Mouse (Mus musculus) hindbrain, embryonic 16.5 days (tissue): ENCODE results near the gene Flt3l. TPM values are rescaled to one million over a fixed set of nuclear protein-coding genes. Genes with fewer than 3 reads are reported as not detected.
"Not testable (repeated sequence)": the region's sequence is repeated elsewhere in the genome, so short reads cannot be mapped to it uniquely, and the experiment has no call there.

ENCODE experiments used
- ATAC-seq: fragments of 200-750 bp; cut with Nextera tagmentation; 2 replicates; pipeline ENCODE4 v1.8.0; 2017; ENCODE audit warnings: moderate TSS enrichment, moderate library complexity
- H3K27ac ChIP-seq: fragments of 300-500 bp; sonication (generic); 2 replicates; pipeline ENCODE4 v1.5.1; 2014; ENCODE audit warnings: low read depth, mild to moderate bottlenecking, control low read depth, low read length, moderate library complexity
- H3K27me3 ChIP-seq: fragments of 300-500 bp; sonication (generic); replicated peaks from 2 replicates; pipeline ENCODE4 v1.6.1; 2014; ENCODE audit warnings: low read length; ENCODE audit not compliant: control insufficient read depth, insufficient read depth
- H3K36me3 ChIP-seq: fragments of 300-500 bp; sonication (generic); 2 replicates; pipeline ENCODE4 v1.6.1; 2014; ENCODE audit warnings: mild to moderate bottlenecking, low read length, moderate library complexity, mixed read lengths; ENCODE audit not compliant: control insufficient read depth, insufficient read depth
- H3K4me1 ChIP-seq: fragments of 300-500 bp; sonication (generic); 2 replicates; pipeline ENCODE4 v1.6.1; 2014; ENCODE audit warnings: low read depth, low read length; ENCODE audit not compliant: control insufficient read depth, insufficient read depth
- H3K4me2 ChIP-seq: fragments of 300-500 bp; sonication (generic); 2 replicates; pipeline ENCODE4 v1.6.1; 2014; ENCODE audit warnings: mild to moderate bottlenecking, low read length, control low read depth, moderate library complexity
- H3K4me3 ChIP-seq: fragments of 300-500 bp; sonication (generic); 2 replicates; pipeline ENCODE4 v1.5.1; 2014; ENCODE audit warnings: mild to moderate bottlenecking, low read length, control low read depth, moderate library complexity
- H3K9ac ChIP-seq: fragments of 300-500 bp; sonication (generic); 2 replicates; pipeline ENCODE4 v1.6.1; 2014; ENCODE audit warnings: low read depth, mild to moderate bottlenecking, control low read depth, low read length, moderate library complexity
- H3K9me3 ChIP-seq: fragments of 300-500 bp; sonication (generic); 2 replicates; pipeline ENCODE4 v1.6.1; 2014; ENCODE audit warnings: mild to moderate bottlenecking, low read length, moderate library complexity; ENCODE audit not compliant: control insufficient read depth
- WGBS: fragments of 180-500 bp; shearing (Covaris S2); extraction: QIAGEN DNeasy Blood & Tissue Kit; methylation state at CpG from one replicate; pipeline ENCODE4 v1.1.7; 2014; 5-methylcytosine and 5-hydroxymethylcytosine counted together
- polyA plus RNA-seq: library from polyadenylated mRNA; unstranded; fragments of >200 nt; fragmentation: Nextera tagmentation; extraction: Ambion mirVana; gene quantifications from 2 replicates; pipeline ENCODE4 v1.2.1, GENCODE M21; 2015

The Flt3l gene
- polyA plus RNA-seq, 1 experiment from 2014 or later: 2.8 TPM

DNA sequence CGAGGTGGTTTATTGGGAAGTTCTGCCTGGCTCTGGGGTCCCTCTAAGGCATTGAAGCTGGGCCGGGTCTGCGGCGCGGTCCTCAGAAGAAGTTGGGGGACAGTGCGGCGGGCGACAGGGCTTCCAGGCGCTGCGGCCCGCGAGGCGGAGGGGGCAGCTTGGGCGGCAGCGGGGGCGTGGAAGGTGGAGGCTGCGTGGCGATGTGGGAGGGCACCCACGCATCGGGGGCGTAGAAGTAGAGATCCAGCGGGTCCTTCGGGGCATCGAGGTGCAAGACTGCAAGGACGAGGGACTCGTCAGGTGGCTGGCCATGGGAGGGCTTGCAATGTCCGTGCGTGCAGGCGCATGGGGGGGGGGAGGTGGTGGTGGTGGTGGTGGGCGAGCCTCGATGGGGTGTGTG is 40.1 kb upstream of the Flt3l start:
- ATAC-seq: no peak
- H3K27ac ChIP-seq: no peak overlapping the region
- peaks cover 74% of the 10 kb centered on the region for H3K27me3 ChIP-seq
- peak overlapping the region; percentile 47 for H3K4me2 ChIP-seq
- no peaks in the 10 kb centered on the region for H3K9me3 ChIP-seq
- H3K36me3 ChIP-seq: no peaks in the 10 kb centered on the region
- 2% methylated on average over 31 of the region's 31 CpGs for WGBS
- peaks cover 9% of the 10 kb centered on the region for H3K4me1 ChIP-seq
- H3K4me3 ChIP-seq: peak overlapping the region; percentile 26
- no peak overlapping the region; the same call in 1 of the 2 replicates for H3K9ac ChIP-seq

DNA sequence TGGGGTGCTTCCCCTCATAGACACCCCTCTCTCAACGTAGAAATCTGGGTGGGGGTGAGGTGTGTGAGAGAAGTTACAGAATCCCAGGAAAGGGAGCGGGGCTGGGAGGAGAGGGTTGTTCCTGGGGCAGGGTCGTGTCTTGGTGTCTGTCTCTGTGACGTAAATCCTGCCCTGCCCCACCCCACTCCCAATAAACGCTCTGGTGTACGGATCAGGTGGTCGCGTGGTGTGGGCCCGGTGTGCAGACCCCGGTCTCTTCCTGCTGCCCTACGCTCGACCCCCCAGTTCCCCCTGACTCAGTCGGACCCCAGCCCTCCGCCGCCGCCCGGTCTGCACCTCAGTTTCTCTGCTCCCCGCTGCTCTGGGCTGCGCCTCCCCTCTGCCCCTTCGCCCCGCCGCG is 39.7 kb upstream of the Flt3l start:
- Histone ChIP-seq H3K9me3 (no peaks in the 10 kb centered on the region), H3K9ac (no peak overlapping the region), H3K4me1 (peaks cover 7% of the 10 kb centered on the region; the same call in 1 of the 2 replicates), H3K4me2 (peak overlapping the region; percentile 47), H3K27ac (no peak overlapping the region), H3K27me3 (peaks cover 71% of the 10 kb centered on the region), H3K36me3 (no peaks in the 10 kb centered on the region), H3K4me3 (peak overlapping the region; percentile 26; the same call in 1 of the 2 replicates)
- no peak for ATAC-seq
- WGBS: 2% methylated on average over 23 of the region's 23 CpGs

DNA sequence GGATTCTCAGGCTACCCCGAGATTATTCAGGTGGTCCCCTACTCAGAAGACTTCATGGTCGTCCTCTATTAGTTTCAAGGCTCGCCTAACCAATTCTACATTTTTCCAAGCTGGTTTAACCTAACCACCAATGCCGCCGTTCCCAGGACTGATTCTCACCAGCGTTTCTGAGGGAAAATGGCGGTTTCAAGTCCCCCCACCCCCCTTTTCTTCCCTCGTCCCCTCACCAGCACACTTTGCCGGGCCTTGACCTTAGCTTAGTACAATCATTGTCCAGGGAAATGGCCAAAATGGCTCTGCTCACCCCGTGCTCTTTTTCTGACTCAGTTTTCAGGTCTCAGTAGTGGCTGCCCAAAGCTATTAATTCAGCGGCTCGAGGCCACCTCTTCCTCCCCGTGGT is 39.2 kb upstream of the Flt3l start:
- Histone ChIP-seq H3K4me2 (no peak overlapping the region), H3K4me1 (peaks cover 7% of the 10 kb centered on the region; the same call in 1 of the 2 replicates), H3K9ac (no peak overlapping the region), H3K27me3 (peaks cover 71% of the 10 kb centered on the region), H3K9me3 (no peaks in the 10 kb centered on the region), H3K27ac (no peak overlapping the region), H3K4me3 (no peak overlapping the region), H3K36me3 (no peaks in the 10 kb centered on the region)
- WGBS: 5% methylated on average over 13 of the region's 13 CpGs
- no peak for ATAC-seq

DNA sequence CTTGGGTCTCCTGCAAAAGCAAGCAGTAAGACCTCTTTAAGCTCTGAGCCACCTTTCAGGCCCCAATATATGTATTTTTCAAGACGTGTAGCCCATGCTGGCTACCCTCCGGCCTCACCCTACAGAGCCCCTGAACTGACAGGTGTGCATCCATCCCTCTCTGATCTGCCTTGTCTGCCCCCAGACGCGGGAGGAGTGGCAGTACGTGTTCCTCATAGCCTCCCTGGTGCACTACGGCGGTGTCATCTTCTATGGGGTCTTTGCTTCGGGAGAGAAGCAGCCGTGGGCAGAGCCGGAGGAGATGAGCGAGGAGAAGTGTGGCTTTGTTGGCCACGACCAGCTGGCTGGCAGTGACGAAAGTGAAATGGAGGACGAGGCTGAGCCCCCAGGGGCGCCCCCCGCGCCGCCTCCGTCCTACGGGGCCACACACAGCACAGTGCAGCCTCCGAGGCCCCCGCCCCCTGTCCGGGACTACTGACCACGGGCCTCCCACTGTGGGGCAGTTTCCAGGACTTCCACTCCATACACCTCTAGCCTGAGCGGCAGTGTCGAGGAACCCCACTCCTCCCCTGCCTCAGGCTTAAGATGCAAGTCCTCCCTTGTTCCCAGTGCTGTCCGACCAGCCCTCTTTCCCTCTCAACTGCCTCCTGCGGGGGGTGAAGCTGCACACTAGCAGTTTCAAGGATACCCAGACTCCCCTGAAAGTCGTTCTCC is 38.5 kb upstream of the Flt3l start:
- no peak for ATAC-seq
- WGBS: 3% methylated on average over 23 of the region's 29 CpGs
- H3K4me1 ChIP-seq: peaks cover 7% of the 10 kb centered on the region; the same call in 1 of the 2 replicates
- no peaks in the 10 kb centered on the region for H3K9me3 ChIP-seq
- H3K4me3 ChIP-seq: peak overlapping the region; percentile 12; the same call in 1 of the 2 replicates
- no peak overlapping the region for H3K27ac ChIP-seq
- H3K4me2 ChIP-seq: peak overlapping the region; percentile 34
- peak overlapping the region; percentile 38 for H3K9ac ChIP-seq
- peaks cover 70% of the 10 kb centered on the region for H3K27me3 ChIP-seq
- no peaks in the 10 kb centered on the region for H3K36me3 ChIP-seq

DNA sequence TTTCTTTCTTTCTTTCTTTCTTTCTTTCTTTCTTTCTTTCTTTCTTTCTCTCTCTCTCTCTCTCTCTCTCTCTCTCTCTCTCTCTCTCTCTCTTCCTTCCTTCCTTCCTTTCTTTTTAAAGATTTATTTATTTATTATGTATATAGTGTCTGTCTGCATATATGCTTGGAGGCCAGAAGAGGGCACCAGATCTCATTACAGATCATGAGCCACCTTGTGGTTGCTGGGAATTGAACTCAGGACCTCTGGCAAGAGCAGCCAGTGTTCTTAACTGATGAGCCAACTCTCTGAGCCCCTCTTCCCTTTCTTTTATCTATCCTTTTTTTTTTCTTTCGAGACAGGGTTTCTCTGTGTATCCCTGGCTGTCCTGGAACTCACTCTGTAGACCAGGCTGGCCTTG is 37.5 kb upstream of the Flt3l start:
- peaks cover 69% of the 10 kb centered on the region for H3K27me3 ChIP-seq
- not testable (repeated sequence) for H3K36me3 ChIP-seq, ATAC-seq, H3K4me1 ChIP-seq, H3K9me3 ChIP-seq, H3K27ac ChIP-seq, H3K4me3 ChIP-seq, H3K9ac ChIP-seq, H3K4me2 ChIP-seq
- 56% methylated on average over 1 of the region's 1 CpGs for WGBS

DNA sequence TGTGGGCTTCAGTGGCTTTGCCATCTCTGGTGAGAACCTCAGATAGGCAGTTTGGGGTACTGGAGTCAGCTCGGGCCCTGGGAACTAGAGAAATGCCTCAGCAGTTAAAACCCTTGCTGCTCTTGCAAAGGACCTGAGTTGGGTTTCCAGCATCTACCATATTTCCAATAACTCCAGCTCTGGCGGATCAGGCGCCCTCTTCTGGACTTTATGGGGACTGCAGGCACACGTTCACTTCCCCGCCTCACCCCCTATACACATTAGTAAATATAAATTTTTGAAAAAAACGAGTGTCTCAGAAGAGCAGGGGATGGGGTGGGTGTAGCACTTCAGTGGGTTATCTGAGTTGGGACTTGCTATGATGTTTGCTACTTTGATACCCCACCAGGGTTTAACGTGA is 36.7 kb upstream of the Flt3l start:
- Histone ChIP-seq H3K4me3 (no peak overlapping the region), H3K9ac (no peak overlapping the region), H3K27ac (no peak overlapping the region), H3K4me1 (peaks cover 13% of the 10 kb centered on the region; the same call in 1 of the 2 replicates), H3K9me3 (no peaks in the 10 kb centered on the region), H3K36me3 (no peaks in the 10 kb centered on the region), H3K4me2 (no peak overlapping the region), H3K27me3 (peaks cover 69% of the 10 kb centered on the region)
- 59% methylated on average over 7 of the region's 7 CpGs for WGBS
- no peak for ATAC-seq

DNA sequence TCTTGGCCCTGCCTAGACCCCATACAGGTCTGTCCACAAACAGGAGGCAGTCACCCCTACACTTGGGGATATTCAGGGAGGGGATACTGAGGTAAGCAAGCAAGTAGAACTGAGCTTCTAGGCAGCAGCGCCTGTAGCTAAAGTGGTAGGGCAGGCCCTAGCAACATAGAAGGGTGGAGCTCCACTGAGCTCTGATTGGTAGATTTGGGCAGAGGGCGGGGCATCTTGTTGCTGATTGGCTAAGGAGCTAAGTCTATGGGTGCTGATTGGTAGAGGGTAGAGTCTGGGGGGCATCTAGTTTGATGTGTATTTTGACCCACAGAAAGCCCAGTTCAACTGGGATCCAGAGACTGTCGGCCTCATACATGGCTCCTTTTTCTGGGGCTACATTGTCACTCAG is 33.3 kb upstream of the Flt3l start:
- H3K9me3 ChIP-seq: no peaks in the 10 kb centered on the region
- no peak for ATAC-seq
- no peak overlapping the region for H3K4me3 ChIP-seq
- H3K9ac ChIP-seq: no peak overlapping the region
- H3K27ac ChIP-seq: no peak overlapping the region
- no peak overlapping the region for H3K4me2 ChIP-seq
- peaks cover 11% of the 10 kb centered on the region; the same call in 1 of the 2 replicates for H3K4me1 ChIP-seq
- H3K27me3 ChIP-seq: peaks cover 66% of the 10 kb centered on the region
- WGBS: 91% methylated on average over 3 of the region's 3 CpGs
- H3K36me3 ChIP-seq: no peaks in the 10 kb centered on the region

DNA sequence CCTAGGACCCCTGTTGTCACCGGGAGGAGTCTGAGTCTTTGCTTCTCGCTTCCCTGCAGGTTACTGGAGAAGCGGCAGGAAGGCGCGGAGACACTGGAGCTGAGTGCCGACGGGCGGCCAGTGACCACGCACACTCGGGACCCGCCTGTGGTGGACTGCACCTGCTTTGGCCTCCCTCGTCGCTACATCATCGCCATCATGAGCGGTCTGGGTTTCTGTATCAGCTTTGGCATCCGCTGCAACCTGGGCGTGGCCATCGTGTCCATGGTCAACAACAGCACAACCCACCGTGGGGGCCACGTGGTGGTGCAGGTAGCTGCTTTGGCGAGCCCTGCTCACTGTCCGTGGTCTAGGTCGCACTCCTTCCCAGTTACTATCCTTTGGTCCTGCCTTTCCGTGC is 32.4 kb upstream of the Flt3l start:
- peak overlapping the region; percentile 46 for H3K4me2 ChIP-seq
- ATAC-seq: no peak
- no peak overlapping the region; the same call in 1 of the 2 replicates for H3K9ac ChIP-seq
- no peaks in the 10 kb centered on the region for H3K9me3 ChIP-seq
- peak overlapping the region; percentile 24 for H3K4me3 ChIP-seq
- 5% methylated on average over 24 of the region's 24 CpGs for WGBS
- peaks cover 67% of the 10 kb centered on the region for H3K27me3 ChIP-seq
- H3K4me1 ChIP-seq: peaks cover 15% of the 10 kb centered on the region
- no peak overlapping the region for H3K27ac ChIP-seq
- no peaks in the 10 kb centered on the region for H3K36me3 ChIP-seq

DNA sequence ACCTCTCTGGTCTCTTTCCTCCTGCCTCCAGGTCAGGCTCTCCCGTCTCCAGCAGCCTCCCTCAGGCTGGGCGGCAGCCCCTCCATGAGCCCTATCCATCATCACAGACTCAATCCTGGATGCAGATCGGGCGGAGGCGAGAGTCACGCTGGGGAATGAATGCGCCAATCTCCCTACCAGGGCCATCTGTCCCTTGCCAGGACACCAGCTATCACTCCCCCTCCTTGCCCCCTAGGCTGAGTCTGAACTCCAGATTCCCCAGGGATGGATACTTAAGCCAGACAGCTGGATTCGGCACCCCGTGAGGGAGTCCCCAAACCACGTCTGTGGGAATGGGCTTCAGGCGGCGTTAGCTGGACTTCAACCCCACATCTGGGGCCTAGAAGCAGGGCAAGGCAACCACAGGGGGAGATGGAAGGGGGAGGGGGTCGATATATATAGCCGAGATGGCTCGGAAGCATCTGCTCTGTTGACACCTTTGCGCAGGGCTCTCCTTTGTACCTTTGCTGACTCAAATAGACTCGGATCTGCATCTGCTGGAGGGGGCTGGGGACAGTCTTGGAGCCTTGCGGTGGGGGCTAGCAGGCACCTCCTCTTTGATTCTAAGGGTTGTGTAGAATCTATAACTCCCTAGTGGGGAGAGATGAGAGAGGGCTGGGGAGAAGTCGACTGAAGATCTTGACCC is 31.7 kb upstream of the Flt3l start:
- no peak overlapping the region for H3K4me3 ChIP-seq
- no peak overlapping the region for H3K27ac ChIP-seq
- H3K36me3 ChIP-seq: no peaks in the 10 kb centered on the region
- 2% methylated on average over 19 of the region's 19 CpGs for WGBS
- H3K9ac ChIP-seq: peak overlapping the region; percentile 1
- no peaks in the 10 kb centered on the region for H3K9me3 ChIP-seq
- peaks cover 17% of the 10 kb centered on the region for H3K4me1 ChIP-seq
- 0 out of 2 replicates have a peak, but pooled peaks have one; percentile 5 for ATAC-seq
- H3K27me3 ChIP-seq: peaks cover 71% of the 10 kb centered on the region
- peak overlapping the region; percentile 12; the same call in 1 of the 2 replicates for H3K4me2 ChIP-seq
